Mouse (Mus musculus) limb, embryonic 13.5 days (tissue): ENCODE measurements around the gene Ascc1. TPM values are rescaled to one million over a fixed set of nuclear protein-coding genes. Genes with fewer than 3 reads are reported as not detected.
A peak's percentile ranks its signal among the peaks of the same experiment; 100 is the strongest.

ENCODE experiments used
- ATAC-seq: fragments of 200-750 bp; cut with Nextera tagmentation; 2 replicates; pipeline ENCODE4 v1.8.0; 2017; ENCODE audit warnings: low read depth, moderate number of reproducible peaks, moderate TSS enrichment; ENCODE audit not compliant: low FRiP score
- H3K27ac ChIP-seq: fragments of 300-500 bp; sonication (generic); 2 replicates; pipeline ENCODE4 v1.5.1; 2015; ENCODE audit warnings: inconsistent platforms, mild to moderate bottlenecking, moderate library complexity
- H3K27me3 ChIP-seq: fragments of 300-500 bp; sonication (generic); 2 replicates; pipeline ENCODE4 v1.6.1; 2015; ENCODE audit warnings: mild to moderate bottlenecking, inconsistent platforms
- H3K36me3 ChIP-seq: fragments of 300-500 bp; sonication (generic); 2 replicates; pipeline ENCODE4 v1.6.1; 2015; ENCODE audit warnings: inconsistent platforms, mild to moderate bottlenecking, moderate library complexity
- H3K4me1 ChIP-seq: fragments of 300-500 bp; sonication (generic); 2 replicates; pipeline ENCODE4 v1.6.1; 2015; ENCODE audit warnings: inconsistent platforms
- H3K4me2 ChIP-seq: fragments of 300-500 bp; sonication (generic); replicated peaks from 2 replicates; pipeline ENCODE4 v1.6.1; 2015; ENCODE audit warnings: inconsistent platforms, mild to moderate bottlenecking, moderate library complexity
- H3K4me3 ChIP-seq: fragments of 300-500 bp; sonication (generic); 2 replicates; pipeline ENCODE4 v1.5.1; 2015; ENCODE audit warnings: moderate library complexity, mild to moderate bottlenecking, inconsistent platforms
- H3K9ac ChIP-seq: fragments of 300-500 bp; sonication (generic); 2 replicates; pipeline ENCODE4 v1.6.1; 2015; ENCODE audit warnings: mild to moderate bottlenecking, inconsistent platforms
- H3K9me3 ChIP-seq: fragments of 300-500 bp; sonication (generic); 2 replicates; pipeline ENCODE4 v1.6.1; 2016; ENCODE audit warnings: inconsistent platforms
- WGBS: fragments of 180-500 bp; shearing (Covaris S2); methylation state at CpG from one replicate; pipeline ENCODE4 v1.1.7; 2015; 5-methylcytosine and 5-hydroxymethylcytosine counted together
- polyA plus RNA-seq: library from polyadenylated mRNA; unstranded; fragments of >200 nt; fragmentation: Nextera tagmentation; extraction: Ambion mirVana; gene quantifications from 2 replicates; pipeline ENCODE4 v1.2.1, GENCODE M21; 2015

The Ascc1 gene
- polyA plus RNA-seq, 1 experiment from 2014 or later, result 44.9 TPM

DNA sequence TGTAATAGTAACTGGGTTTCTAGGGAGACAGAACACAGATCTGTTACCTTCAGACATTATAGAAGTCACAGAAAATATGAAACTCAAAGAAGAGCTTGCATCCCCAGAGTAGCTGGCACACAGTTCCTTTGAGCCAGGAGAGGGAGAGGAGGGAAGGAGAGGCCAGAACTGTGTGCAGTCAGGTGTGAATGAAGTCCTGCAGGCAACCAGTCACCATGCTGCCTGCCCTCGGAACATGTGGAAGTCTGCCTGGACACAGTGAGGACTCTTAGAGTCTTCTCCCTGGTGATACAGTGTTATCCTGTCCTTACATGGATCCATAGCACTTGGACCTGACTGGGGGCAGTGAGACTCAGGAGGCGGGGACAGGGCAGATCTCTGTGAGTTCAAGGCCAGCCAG is 89.7 kb downstream of the Ascc1 start:
- Histone ChIP-seq H3K9ac (no peak overlapping the region), H3K27me3 (no peaks in the 10 kb centered on the region), H3K4me2 (no peak overlapping the region), H3K9me3 (no peaks in the 10 kb centered on the region), H3K4me3 (no peak overlapping the region), H3K4me1 (peaks cover 11% of the 10 kb centered on the region; the same call in 1 of the 2 replicates), H3K36me3 (no peaks in the 10 kb centered on the region), H3K27ac (no peak overlapping the region)
- no peak for ATAC-seq
- 89% methylated on average over 2 of the region's 2 CpGs for WGBS

GRCm38 (mm10) chr10:60093751-60094150 is 91.1 kb downstream of the Ascc1 start:
- no peaks in the 10 kb centered on the region for H3K27me3 ChIP-seq
- H3K36me3 ChIP-seq, result peaks cover 8% of the 10 kb centered on the region
- no peak overlapping the region for H3K4me3 ChIP-seq
- 83% methylated on average over 2 of the region's 2 CpGs for WGBS
- no peak overlapping the region for H3K27ac ChIP-seq
- H3K9me3 ChIP-seq, result no peaks in the 10 kb centered on the region
- no peak overlapping the region for H3K9ac ChIP-seq
- ATAC-seq, result no peak
- H3K4me1 ChIP-seq, result peaks cover 11% of the 10 kb centered on the region; the same call in 1 of the 2 replicates
- H3K4me2 ChIP-seq, result no peak overlapping the region

DNA sequence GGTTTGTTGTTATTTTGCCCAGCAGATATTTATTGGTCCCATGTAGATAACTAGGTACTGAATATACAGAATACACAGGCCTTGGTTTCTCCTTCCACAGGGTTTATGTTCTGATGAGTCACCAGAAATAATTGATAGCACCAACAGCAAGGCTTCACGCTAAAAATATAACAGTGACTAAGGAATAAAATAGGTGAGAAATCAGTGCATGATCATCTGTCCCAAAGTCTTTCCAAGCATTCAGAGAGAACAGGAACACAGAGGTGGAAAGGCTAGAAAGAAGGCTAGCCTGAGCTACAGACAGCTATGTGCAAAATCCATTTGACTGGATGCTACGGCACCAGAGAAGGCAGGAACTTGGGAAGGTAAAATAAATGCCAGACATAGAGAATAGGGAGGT is 93.0 kb downstream of the Ascc1 start:
- WGBS, result 87% methylated on average over 2 of the region's 2 CpGs
- Histone ChIP-seq H3K36me3 (peaks cover 16% of the 10 kb centered on the region), H3K9ac (no peak overlapping the region), H3K4me1 (peaks cover 11% of the 10 kb centered on the region; the same call in 1 of the 2 replicates), H3K4me2 (no peak overlapping the region), H3K4me3 (no peak overlapping the region), H3K9me3 (no peaks in the 10 kb centered on the region), H3K27ac (no peak overlapping the region), H3K27me3 (no peaks in the 10 kb centered on the region)
- no peak for ATAC-seq

DNA sequence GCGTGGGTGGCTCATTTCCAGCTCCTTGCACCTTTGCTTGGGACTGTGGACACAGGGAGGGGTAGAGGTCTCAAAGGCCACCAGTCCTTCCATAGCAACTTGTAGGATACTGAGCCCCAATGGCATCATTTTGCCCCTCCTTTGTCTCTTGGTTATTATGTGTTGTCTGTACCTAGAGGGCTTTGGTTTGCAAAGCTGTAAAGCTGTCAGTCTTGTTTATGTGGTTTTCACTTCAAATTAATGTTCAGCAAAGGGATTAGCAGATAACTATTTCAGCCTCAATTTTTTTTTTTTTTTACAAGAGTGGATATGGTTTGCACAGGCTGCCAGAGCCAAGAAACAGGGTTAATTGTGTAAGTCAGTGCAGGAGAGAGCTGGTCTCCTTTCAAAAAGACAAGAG is 93.7 kb downstream of the Ascc1 start:
- ATAC-seq, result no peak
- Histone ChIP-seq H3K9me3 (no peaks in the 10 kb centered on the region), H3K27me3 (no peaks in the 10 kb centered on the region), H3K4me3 (no peak overlapping the region), H3K36me3 (peaks cover 20% of the 10 kb centered on the region), H3K27ac (no peak overlapping the region), H3K4me1 (peaks cover 11% of the 10 kb centered on the region; the same call in 1 of the 2 replicates), H3K9ac (no peak overlapping the region), H3K4me2 (no peak overlapping the region)
- WGBS, result 32% methylated on average over 1 of the region's 1 CpGs

DNA sequence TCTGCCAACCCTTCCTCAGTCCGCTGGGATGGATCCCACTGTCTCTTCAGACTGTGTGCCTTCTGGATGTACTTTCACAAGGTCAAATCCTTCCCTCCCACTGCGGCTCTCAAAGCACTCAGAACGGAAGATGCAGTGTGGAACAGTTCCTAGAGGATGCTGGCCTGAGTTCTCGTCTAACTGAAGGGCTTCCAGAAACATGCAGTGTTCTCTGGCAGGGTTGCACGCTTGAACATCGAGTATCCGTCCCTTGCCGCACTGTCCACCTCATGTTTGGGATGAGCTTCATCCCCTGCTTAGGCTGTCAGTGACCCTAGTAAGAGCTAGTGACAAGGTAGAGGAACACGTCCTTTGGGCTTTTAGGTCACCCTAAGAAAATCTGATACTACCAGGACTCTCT is 94.5 kb downstream of the Ascc1 start:
- H3K4me1 ChIP-seq, result peaks cover 11% of the 10 kb centered on the region; the same call in 1 of the 2 replicates
- H3K4me3 ChIP-seq, result no peak overlapping the region
- no peak for ATAC-seq

GRCm38 (mm10) chr10:60097774-60098173 is 95.2 kb downstream of the Ascc1 start:
- Histone ChIP-seq H3K9ac (no peak overlapping the region), H3K27ac (no peak overlapping the region), H3K4me1 (peaks cover 11% of the 10 kb centered on the region; the same call in 1 of the 2 replicates), H3K27me3 (no peaks in the 10 kb centered on the region), H3K36me3 (peaks cover 20% of the 10 kb centered on the region), H3K4me2 (no peak overlapping the region), H3K4me3 (no peak overlapping the region), H3K9me3 (no peaks in the 10 kb centered on the region)
- WGBS, result 78% methylated on average over 5 of the region's 5 CpGs
- ATAC-seq, result no peak

More for the DNA sequence above, 94.5 kb downstream of the Ascc1 start:
- WGBS, result 90% methylated on average over 9 of the region's 9 CpGs
- no peak overlapping the region for H3K4me2 ChIP-seq
- peaks cover 20% of the 10 kb centered on the region for H3K36me3 ChIP-seq
- no peak overlapping the region for H3K27ac ChIP-seq
- H3K9ac ChIP-seq, result no peak overlapping the region
- no peaks in the 10 kb centered on the region for H3K9me3 ChIP-seq
- no peaks in the 10 kb centered on the region for H3K27me3 ChIP-seq

DNA sequence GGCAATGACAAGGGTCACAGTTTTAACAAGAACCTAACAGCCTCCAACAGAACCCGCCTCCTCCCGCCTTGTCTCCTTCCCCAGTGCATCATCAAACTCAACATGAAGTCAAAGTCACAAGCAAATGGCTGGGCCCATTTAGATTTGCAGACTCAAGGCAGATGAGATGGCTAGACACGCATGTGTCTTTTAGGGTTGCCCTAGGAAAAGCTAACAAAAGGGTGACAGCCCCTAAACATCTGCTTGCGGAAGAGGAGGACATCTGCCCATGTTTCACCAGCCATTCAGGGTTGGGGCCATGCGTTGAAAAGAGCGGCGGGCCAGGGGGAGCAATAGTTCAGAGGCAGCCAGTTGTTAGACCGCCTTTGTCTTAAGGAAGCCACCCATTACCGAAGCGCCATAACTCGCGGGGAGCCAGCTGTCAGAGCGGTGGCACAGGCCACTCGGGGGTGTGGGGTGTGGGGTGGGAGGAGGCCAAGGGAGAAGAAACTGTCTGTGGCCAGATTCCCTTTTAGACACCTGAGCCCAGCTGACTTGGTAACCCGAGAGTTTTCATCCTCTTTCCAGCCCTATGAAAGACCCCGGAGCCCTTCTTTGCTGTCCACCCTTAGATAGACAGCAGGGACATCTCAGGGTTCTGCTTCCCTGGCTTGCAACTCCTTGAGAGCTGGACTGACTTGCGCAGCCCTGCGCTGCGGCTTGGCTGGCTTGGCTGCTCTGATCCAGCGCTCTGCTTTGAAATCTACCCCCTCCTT is 103.0 kb downstream of the Ascc1 start:
- WGBS, result 16% methylated on average over 20 of the region's 20 CpGs
- 0 out of 2 replicates have a peak overlapping the region, but pooled peaks have one; percentile 78 for H3K9ac ChIP-seq
- H3K27me3 ChIP-seq, result peaks cover 51% of the 10 kb centered on the region
- H3K9me3 ChIP-seq, result no peaks in the 10 kb centered on the region
- peak overlapping the region; percentile 98 for H3K4me2 ChIP-seq
- peaks cover 4% of the 10 kb centered on the region; the same call in 1 of the 2 replicates for H3K36me3 ChIP-seq
- no peak overlapping the region for H3K27ac ChIP-seq
- no peak for ATAC-seq
- peak overlapping the region; percentile 67 for H3K4me3 ChIP-seq
- H3K4me1 ChIP-seq, result peaks cover 19% of the 10 kb centered on the region

DNA sequence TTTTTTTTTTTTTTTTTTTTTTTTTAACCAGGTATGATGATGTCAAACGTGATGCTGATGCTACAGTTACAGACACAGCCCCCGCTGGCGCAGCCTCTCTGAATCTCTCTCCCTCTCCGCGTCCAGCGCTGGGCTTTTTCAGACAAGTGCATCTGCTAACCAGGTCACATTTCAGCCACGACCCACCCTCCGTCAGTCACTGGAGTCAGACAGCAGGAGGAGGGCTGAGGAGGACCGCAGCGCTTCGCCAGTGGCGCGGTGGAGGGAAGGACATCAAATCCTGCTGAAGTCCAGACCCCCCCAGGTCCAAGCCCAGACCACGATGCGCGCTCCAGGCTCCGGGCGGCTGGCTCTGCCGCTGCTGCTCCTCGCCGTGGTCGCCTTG is 103.5 kb downstream of the Ascc1 start, which contains the start of gene Spock2:
Gene Spock2, plus strand, starts transcription at position 74 of the 385 bp plus-strand sequence.
- ATAC-seq, result peak; percentile 42; the same call in 1 of the 2 replicates
- H3K27ac ChIP-seq, result no peak within 1 kb of the TSS
- H3K4me3 ChIP-seq, result peak within 1 kb of the TSS; percentile 67
- under 1% methylated on average over 22 of the region's 22 CpGs for WGBS
- peak within 1 kb of the TSS; percentile 78 for H3K9ac ChIP-seq
- H3K9me3 ChIP-seq, result no peaks in the 10 kb centered on the region
- peak within 1 kb of the TSS; percentile 98 for H3K4me2 ChIP-seq
- H3K4me1 ChIP-seq, result peaks cover 19% of the 10 kb centered on the region
- H3K27me3 ChIP-seq, result peaks cover 51% of the 10 kb centered on the region
- no peaks in the 10 kb centered on the region for H3K36me3 ChIP-seq

DNA sequence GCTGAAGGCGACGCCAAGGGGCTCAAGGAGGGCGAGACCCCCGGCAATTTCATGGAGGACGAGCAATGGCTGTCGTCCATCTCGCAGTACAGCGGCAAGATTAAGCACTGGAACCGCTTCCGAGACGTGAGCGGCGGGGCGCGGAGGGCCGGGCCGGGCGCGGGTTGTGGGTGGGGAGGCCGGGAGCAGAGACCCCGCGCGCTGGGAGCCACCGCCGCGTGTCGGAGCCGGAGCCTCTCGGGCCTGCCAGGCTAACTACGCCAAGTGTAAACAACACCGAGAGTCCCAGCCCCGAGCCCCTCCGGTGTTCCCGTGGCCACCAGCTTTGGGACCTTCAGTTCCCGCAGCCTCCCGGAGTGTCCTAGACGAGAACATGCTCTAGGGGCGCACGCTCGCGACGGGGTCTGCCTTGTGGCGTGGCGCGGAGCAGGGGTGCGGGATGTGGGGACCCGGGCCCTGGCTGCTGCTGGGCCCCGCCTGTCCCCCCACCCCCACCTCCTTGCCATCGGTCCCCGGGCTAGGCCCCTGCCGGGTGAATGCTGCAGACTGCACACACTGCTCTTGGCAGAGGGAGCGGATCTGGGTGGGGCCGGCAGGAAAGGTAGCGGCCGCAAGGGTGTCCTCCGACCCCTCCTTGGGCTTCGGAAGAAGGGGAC is 104.1 kb downstream of the Ascc1 start:
- Histone ChIP-seq H3K4me3 (peak overlapping the region; percentile 67), H3K4me2 (peak overlapping the region; percentile 98), H3K27me3 (peaks cover 54% of the 10 kb centered on the region)

DNA sequence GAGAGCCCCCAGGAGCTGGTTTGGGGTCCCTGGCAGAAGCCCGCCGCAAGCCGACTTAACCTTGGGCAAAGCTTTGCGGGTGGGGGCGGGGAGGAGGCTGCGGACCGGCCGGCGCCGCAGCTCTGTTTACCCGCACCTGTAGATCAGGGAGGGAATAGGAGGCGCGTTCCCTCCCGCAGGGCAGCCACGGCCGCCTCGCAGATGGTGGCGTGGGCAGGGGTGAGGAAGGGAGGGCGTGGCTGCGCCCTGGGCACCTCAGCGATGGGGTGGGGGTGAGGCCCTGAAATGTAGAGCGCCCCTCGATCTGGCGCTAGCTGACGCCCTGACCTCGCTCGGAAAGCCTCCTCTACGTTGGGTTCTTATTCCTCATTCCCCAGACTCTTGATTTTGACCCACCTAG is 104.8 kb downstream of the Ascc1 start:
- H3K9me3 ChIP-seq, result no peaks in the 10 kb centered on the region
- H3K4me1 ChIP-seq, result peaks cover 19% of the 10 kb centered on the region
- H3K9ac ChIP-seq, result peak overlapping the region; percentile 78
- no peaks in the 10 kb centered on the region for H3K36me3 ChIP-seq
- H3K4me2 ChIP-seq, result peak overlapping the region; percentile 98
- no peak for ATAC-seq
- peak overlapping the region; percentile 67 for H3K4me3 ChIP-seq
- H3K27ac ChIP-seq, result no peak overlapping the region
- peaks cover 54% of the 10 kb centered on the region for H3K27me3 ChIP-seq
- WGBS, result under 1% methylated on average over 28 of the region's 28 CpGs

More for the DNA sequence above, 104.1 kb downstream of the Ascc1 start:
- Histone ChIP-seq H3K9me3 (no peaks in the 10 kb centered on the region), H3K9ac (peak overlapping the region; percentile 78), H3K27ac (no peak overlapping the region), H3K36me3 (no peaks in the 10 kb centered on the region), H3K4me1 (peaks cover 19% of the 10 kb centered on the region)
- WGBS, result 0% methylated on average over 54 of the region's 57 CpGs
- peak; percentile 67 for ATAC-seq

DNA sequence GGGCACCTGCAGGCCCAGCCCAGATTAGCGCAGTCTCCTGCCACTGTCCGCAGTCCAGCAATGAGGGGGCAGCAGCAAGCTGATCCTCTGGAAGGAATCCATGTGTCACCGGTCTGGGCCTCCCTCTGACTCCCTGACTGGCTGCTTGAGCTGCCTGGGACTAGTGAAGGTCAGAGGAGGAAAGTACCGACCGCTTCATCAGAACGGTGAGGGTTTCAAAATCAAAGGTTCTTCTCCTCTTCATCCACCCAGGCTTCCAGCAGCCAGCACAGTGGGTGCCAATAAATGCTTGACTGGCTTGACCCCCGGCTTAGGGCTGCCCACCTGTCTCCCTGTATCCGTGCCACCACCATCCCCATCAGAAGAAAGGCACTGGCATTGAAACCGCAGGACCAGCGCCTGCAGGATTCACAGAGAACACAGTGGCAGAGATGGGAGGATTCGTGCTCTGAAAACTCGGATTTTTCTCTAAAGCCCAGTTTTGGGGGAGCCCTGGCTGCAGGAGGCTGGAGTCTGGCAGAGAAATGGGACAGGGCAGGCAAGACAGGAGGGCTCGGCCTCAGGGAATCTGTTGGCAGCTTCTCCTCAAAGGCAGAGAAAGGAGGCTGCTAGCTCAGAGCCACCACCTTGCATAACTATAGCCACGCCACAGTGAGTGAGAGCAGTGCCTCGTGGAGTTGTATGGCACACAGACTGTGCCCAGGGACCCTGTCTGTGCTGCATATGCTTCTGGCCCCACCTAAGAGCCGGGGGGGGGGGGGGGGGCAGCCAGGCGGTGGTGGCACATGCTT is 105.9 kb downstream of the Ascc1 start:
- ATAC-seq, result no peak

More for the DNA sequence above, 105.9 kb downstream of the Ascc1 start:
- Histone ChIP-seq H3K9me3 (no peaks in the 10 kb centered on the region), H3K4me3 (no peak overlapping the region), H3K4me1 (peaks cover 19% of the 10 kb centered on the region), H3K27ac (no peak overlapping the region), H3K4me2 (0 out of 2 replicates have a peak overlapping the region, but pooled peaks have one; percentile 98), H3K36me3 (no peaks in the 10 kb centered on the region), H3K9ac (no peak overlapping the region), H3K27me3 (peaks cover 54% of the 10 kb centered on the region)
- 55% methylated on average over 16 of the region's 17 CpGs for WGBS
